Mouse (Mus musculus): ENCODE data around the gene Col26a1.

GRCm38 (mm10) chr5:136874271-136874670 lies 8.7 kb downstream of the Col26a1 start:
- TF ChIP-seq CEBPB (IDR thresholded peaks at IDR 0.05; ENCODE audit: low read depth) (no peak), CTCF (IDR thresholded peaks at IDR 0.05; ENCODE audit: control insufficient read depth, insufficient read depth, insufficient read length) (no peak), MYOG (IDR thresholded peaks at IDR 0.05; ENCODE audit: control insufficient read depth, extremely low read depth, insufficient read length) (no peak), USF1 (IDR thresholded peaks at IDR 0.05; ENCODE audit: low read depth) (no peak), MAX (IDR thresholded peaks at IDR 0.05) (no peak), MYOD1 (IDR thresholded peaks at IDR 0.05; ENCODE audit: control insufficient read depth, insufficient read length, low read depth) (no peak)
